Mouse (Mus musculus) limb, embryonic 14.5 days (tissue): Measurements from ENCODE around the gene Rrp1. TPM values are rescaled to one million over a fixed set of nuclear protein-coding genes. Genes with fewer than 3 reads are reported as not detected.

Experiments used
- ATAC-seq: fragments of 200-750 bp; cut with Nextera tagmentation; 2 replicates; pipeline ENCODE4 v1.8.0; 2017; ENCODE audit warnings: low read depth, moderate number of reproducible peaks, moderate TSS enrichment; ENCODE audit not compliant: low FRiP score
- DNase-seq: peaks from one replicate; pipeline ENCODE4 v3.0.0-alpha.2; 2015; ENCODE audit warnings: low spot score
- H3K27ac ChIP-seq: fragments of 300-500 bp; sonication (generic); replicated peaks from 2 replicates; pipeline ENCODE4 v1.5.1; 2014; ENCODE audit warnings: low read depth, mild to moderate bottlenecking, low read length, moderate library complexity, mixed read lengths
- H3K27me3 ChIP-seq: fragments of 300-500 bp; sonication (generic); 2 replicates; pipeline ENCODE4 v1.6.1; 2014; ENCODE audit warnings: low read length, mixed read lengths; ENCODE audit not compliant: control insufficient read depth, insufficient read depth
- H3K36me3 ChIP-seq: fragments of 300-500 bp; sonication (generic); 2 replicates; pipeline ENCODE4 v1.6.1; 2014; ENCODE audit warnings: mild to moderate bottlenecking, low read length, moderate library complexity, mixed read lengths; ENCODE audit not compliant: control insufficient read depth, insufficient read depth
- H3K4me1 ChIP-seq: fragments of 300-500 bp; sonication (generic); 2 replicates; pipeline ENCODE4 v1.6.1; 2014; ENCODE audit warnings: antibody characterized with exemption, low read length, mixed read lengths; ENCODE audit not compliant: control insufficient read depth, insufficient read depth
- H3K4me2 ChIP-seq: fragments of 300-500 bp; sonication (generic); replicated peaks from 2 replicates; pipeline ENCODE4 v1.6.1; 2014; ENCODE audit warnings: low read depth, mild to moderate bottlenecking, low read length, moderate library complexity; ENCODE audit not compliant: severe bottlenecking
- H3K4me3 ChIP-seq: fragments of 300-500 bp; sonication (generic); replicated peaks from 2 replicates; pipeline ENCODE4 v1.5.1; 2014; ENCODE audit warnings: low read length
- H3K9ac ChIP-seq: fragments of 300-500 bp; sonication (generic); 2 replicates; pipeline ENCODE4 v1.6.1; 2014; ENCODE audit warnings: mild to moderate bottlenecking, low read depth, low read length, moderate library complexity; ENCODE audit not compliant: severe bottlenecking
- H3K9me3 ChIP-seq: fragments of 300-500 bp; sonication (generic); 2 replicates; pipeline ENCODE4 v1.6.1; 2016; ENCODE audit warnings: low read length; ENCODE audit not compliant: control insufficient read depth
- POLR2A ChIP-seq: fragments of 200-500 bp; IDR thresholded peaks from 2 replicates; pipeline ENCODE4 v1.8.0; 2012; ENCODE audit warnings: inconsistent platforms, mild to moderate bottlenecking, moderate library complexity, borderline replicate concordance; ENCODE audit not compliant: insufficient read depth, insufficient read length; ENCODE audit errors: extremely low read depth
- WGBS: fragments of 180-500 bp; shearing (Covaris S2); extraction: QIAGEN DNeasy Blood & Tissue Kit; methylation state at CpG from one replicate; pipeline ENCODE4 v1.1.7; 2014; 5-methylcytosine and 5-hydroxymethylcytosine counted together
- polyA plus RNA-seq, 2 experiments: library from polyadenylated mRNA; depleted of rRNA in 1 of 2; stranded (reverse) in 1 of 2; unstranded in 1 of 2; fragments of >200 nt; fragmentation: Nextera tagmentation in 1 of 2; extraction: Ambion mirVana in 1 of 2; gene quantifications; 2 replicates each; pipeline versions ENCODE4 v1.2.1 to v1.2.3; 2012 to 2014

The Rrp1 gene
- polyA plus RNA-seq, 2 experiments: 224 to 279 TPM

GRCm38 (mm10) chr10:78367586-78367985 lies 45.3 kb downstream of the Rrp1 start:
- H3K9me3 ChIP-seq: no peaks in the 10 kb centered on the region
- no peaks in the 10 kb centered on the region for H3K27me3 ChIP-seq
- H3K4me1 ChIP-seq: peaks cover 2% of the 10 kb centered on the region; the same call in 1 of the 2 replicates
- no peak for TF ChIP-seq POLR2A
- no peak overlapping the region for H3K4me3 ChIP-seq
- no peak overlapping the region for H3K4me2 ChIP-seq
- no peak overlapping the region for H3K27ac ChIP-seq
- H3K36me3 ChIP-seq: no peaks in the 10 kb centered on the region
- no peak overlapping the region for H3K9ac ChIP-seq
- ATAC-seq (no peak), DNase-seq (no peak)
- WGBS: 54% methylated on average over 4 of the region's 4 CpGs

GRCm38 (mm10) chr10:78366851-78367312 lies 46.0 kb downstream of the Rrp1 start:
- no peak overlapping the region for H3K27ac ChIP-seq
- no peak overlapping the region for H3K9ac ChIP-seq
- no peak for TF ChIP-seq POLR2A
- no peak for ATAC-seq
- DNase-seq: no peak
- no peaks in the 10 kb centered on the region for H3K36me3 ChIP-seq
- H3K4me3 ChIP-seq: no peak overlapping the region
- H3K9me3 ChIP-seq: no peaks in the 10 kb centered on the region
- no peak overlapping the region for H3K4me2 ChIP-seq
- 53% methylated on average over 9 of the region's 9 CpGs for WGBS
- no peaks in the 10 kb centered on the region for H3K27me3 ChIP-seq
- peaks cover 2% of the 10 kb centered on the region; the same call in 1 of the 2 replicates for H3K4me1 ChIP-seq

GRCm38 (mm10) chr10:78366195-78366834 lies 46.5 kb downstream of the Rrp1 start:
- Histone ChIP-seq H3K9me3 (no peaks in the 10 kb centered on the region), H3K27ac (no peak overlapping the region), H3K9ac (no peak overlapping the region), H3K4me3 (no peak overlapping the region), H3K27me3 (no peaks in the 10 kb centered on the region), H3K4me2 (no peak overlapping the region), H3K36me3 (no peaks in the 10 kb centered on the region), H3K4me1 (peaks cover 2% of the 10 kb centered on the region; the same call in 1 of the 2 replicates)
- 45% methylated on average over 5 of the region's 5 CpGs for WGBS
- DNase-seq: peak; percentile 35
- ATAC-seq: peak; percentile 37; the same call in 1 of the 2 replicates
- no peak for TF ChIP-seq POLR2A

DNA sequence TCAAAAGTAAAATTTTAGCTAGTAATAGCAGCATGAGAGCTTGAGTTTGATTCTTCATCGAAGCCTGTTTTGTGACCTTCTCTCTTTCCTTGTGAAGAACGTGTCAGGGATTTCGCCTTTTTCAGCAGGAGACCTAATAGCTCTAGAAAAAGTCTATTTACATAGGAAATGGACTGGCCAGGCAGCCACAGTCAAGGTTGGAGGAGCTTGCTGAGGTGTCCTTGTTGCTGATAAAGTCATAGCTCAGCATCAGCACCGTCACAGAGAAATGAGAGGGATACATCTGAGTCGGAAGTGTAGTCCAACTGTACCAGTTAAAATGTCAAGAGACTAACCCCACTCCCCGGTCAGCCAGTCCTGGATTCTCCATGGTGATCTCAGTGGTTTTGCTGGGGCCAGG lies 47.3 kb downstream of the Rrp1 start:
- no peaks in the 10 kb centered on the region for H3K27me3 ChIP-seq
- DNase-seq (no peak), ATAC-seq (no peak)
- 82% methylated on average over 6 of the region's 6 CpGs for WGBS
- TF ChIP-seq POLR2A: no peak
- no peak overlapping the region for H3K27ac ChIP-seq
- peaks cover 2% of the 10 kb centered on the region; the same call in 1 of the 2 replicates for H3K4me1 ChIP-seq
- H3K9ac ChIP-seq: no peak overlapping the region
- H3K4me3 ChIP-seq: no peak overlapping the region
- no peaks in the 10 kb centered on the region for H3K36me3 ChIP-seq
- H3K9me3 ChIP-seq: no peaks in the 10 kb centered on the region
- H3K4me2 ChIP-seq: no peak overlapping the region

- no peak for ATAC-seq
- no peak for TF ChIP-seq POLR2A
- H3K4me1 ChIP-seq: peaks cover 2% of the 10 kb centered on the region; the same call in 1 of the 2 replicates
- no peak overlapping the region for H3K27ac ChIP-seq
- H3K36me3 ChIP-seq: no peaks in the 10 kb centered on the region
- 70% methylated on average over 2 of the region's 2 CpGs for WGBS
- H3K9ac ChIP-seq: no peak overlapping the region
- no peak for DNase-seq
- no peaks in the 10 kb centered on the region for H3K27me3 ChIP-seq
- no peak overlapping the region for H3K4me3 ChIP-seq
- H3K9me3 ChIP-seq: no peaks in the 10 kb centered on the region
- no peak overlapping the region for H3K4me2 ChIP-seq
Measured at GRCm38 (mm10) chr10:78364106-78364505, 48.7 kb downstream of the Rrp1 start.

GRCm38 (mm10) chr10:78363366-78363765 lies 49.5 kb downstream of the Rrp1 start:
- Histone ChIP-seq H3K4me1 (peaks cover 2% of the 10 kb centered on the region; the same call in 1 of the 2 replicates), H3K4me3 (no peak overlapping the region), H3K4me2 (no peak overlapping the region), H3K9me3 (no peaks in the 10 kb centered on the region), H3K27me3 (no peaks in the 10 kb centered on the region), H3K36me3 (no peaks in the 10 kb centered on the region), H3K9ac (no peak overlapping the region), H3K27ac (no peak overlapping the region)
- DNase-seq: no peak
- TF ChIP-seq POLR2A: no peak
- 88% methylated on average over 6 of the region's 6 CpGs for WGBS
- no peak for ATAC-seq
